In genomic region chr16:8425736-8426135, GRCm38 (mm10) we compare ENCODE assay signal across 25 mouse cellular contexts. TPM values are rescaled to one million over a fixed set of nuclear protein-coding genes. Genes with fewer than 3 reads are reported as not detected.
"Had no signal": no experiment of that assay in that cellular context is flagged by ENCODE, and none has a peak within 500 bp of the region (broad histone marks: within the 10 kb centered on the region; RNA-seq: fewer than 3 reads in every experiment).

No protein-coding gene starts in this region.

- H3K4me2 ChIP-seq: liver, embryonic 15.5 days had no signal

- H3K27ac ChIP-seq: liver, embryonic 13.5 days; liver, embryonic 15.5 days; lung, embryonic 15.5 days; macrophage; midbrain, embryonic 13.5 days; midbrain, embryonic 15.5 days; neural tube, embryonic 13.5 days; neural tube, embryonic 15.5 days had no signal

- DNase-seq: liver, embryonic 13.5 days; liver, postnatal 0 days; lung, adult 2 months; retina, postnatal 1 day; right cerebral cortex, adult 18-20 months; right cerebral cortex, postnatal 25 days; right cerebral cortex, postnatal 4 days; spleen, adult 18-20 months; thymus, adult 2 months; thymus, postnatal 25 days; thymus, postnatal 4 days had no signal

- H3K9me3 ChIP-seq: liver, embryonic 13.5 days; liver, embryonic 15.5 days; lung, embryonic 15.5 days; midbrain, embryonic 13.5 days; midbrain, embryonic 15.5 days; neural tube, embryonic 13.5 days; neural tube, embryonic 15.5 days had no signal

- H3K4me3 ChIP-seq: liver, embryonic 13.5 days; liver, embryonic 15.5 days; lung, embryonic 15.5 days had no signal

- H3K4me1 ChIP-seq: liver, embryonic 13.5 days; liver, embryonic 15.5 days had no signal

- ATAC-seq: liver, postnatal 0 days; lung, postnatal 0 days; midbrain, embryonic 13.5 days; midbrain, embryonic 15.5 days had no signal

- H3K9ac ChIP-seq: liver, embryonic 13.5 days; liver, embryonic 15.5 days; liver, postnatal 0 days; lung, embryonic 15.5 days; midbrain, embryonic 13.5 days; neural tube, embryonic 15.5 days had no signal

- H3K36me3 ChIP-seq: liver, embryonic 13.5 days; liver, embryonic 15.5 days; lung, embryonic 15.5 days; midbrain, embryonic 13.5 days; midbrain, embryonic 15.5 days; neural tube, embryonic 13.5 days; neural tube, embryonic 15.5 days had no signal

RNA-seq across cellular contexts. Expression of gene Tmem114, which starts 0.8 kb away (rescaled TPM):
- total RNA-seq: monocyte, adult 5-6 weeks had no signal
- polyA plus RNA-seq: liver, embryonic 11.5 days; liver, embryonic 13.5 days; liver, embryonic 15.5 days; liver, postnatal 0 days; lung, adult 2 months; lung, embryonic 15.5 days; lung, postnatal 0 days; macrophage; neural tube, embryonic 11.5 days; small intestine, adult 2 months; stomach, embryonic 14.5 days; stomach, embryonic 16.5 days had no signal
